Mouse (Mus musculus) erythroblast, adult 5-6 weeks (primary cell): Measurements from ENCODE around the gene Akt1. TPM values are rescaled to one million over a fixed set of nuclear protein-coding genes. Genes with fewer than 3 reads are reported as not detected.
A peak's percentile ranks its signal among the peaks of the same experiment; 100 is the strongest.

Experiments used
- ATAC-seq: replicated peaks from 2 replicates; pipeline ENCODE4 v1.8.0; 2016; ENCODE audit warnings: moderate number of reproducible peaks, mild to moderate bottlenecking, moderate TSS enrichment, inconsistent platforms; ENCODE audit not compliant: poor library complexity, low FRiP score, severe bottlenecking
- total RNA-seq, 2 experiments: library from RNA; stranded (forward) in 1 of 2; stranded (reverse) in 1 of 2; fragments of 150-400 nt in 1 of 2; fragments of 200-764, 138-1000 nt in 1 of 2; gene quantifications; 2 replicates each; pipeline versions ENCODE4 v1.2.3 to v1.2.4; 2015 to 2017; ENCODE audit warnings: low replicate concordance in 2 of 2

The Akt1 gene
- 20.9 and 30.7 TPM in 2 replicates for total RNA-seq (2015; ENCODE audit: low replicate concordance)
- total RNA-seq (2017; ENCODE audit: low replicate concordance) = 25.1 and 26.3 TPM in 2 replicates

GRCm38 (mm10) chr12:112674132-112675011 is at the start of gene Akt1:
Gene Akt1, minus strand, starts transcription at chr12:112674884.
- peak; percentile 29; the same call in 1 of the 2 replicates for ATAC-seq

GRCm38 (mm10) chr12:112724077-112724805 is 49.6 kb upstream of the Akt1 start:
- no peak for ATAC-seq

- no peak for ATAC-seq
These were observed 48.8 kb upstream of the Akt1 start for GRCm38 (mm10) chr12:112723445-112723844.

GRCm38 (mm10) chr12:112723028-112723330 is 48.3 kb upstream of the Akt1 start:
- ATAC-seq = no peak

- ATAC-seq = no peak
These were observed 47.8 kb upstream of the Akt1 start for GRCm38 (mm10) chr12:112722240-112723027.

GRCm38 (mm10) chr12:112721424-112722239 is 46.9 kb upstream of the Akt1 start:
- ATAC-seq = no peak

GRCm38 (mm10) chr12:112720890-112721423 is 46.3 kb upstream of the Akt1 start:
- no peak for ATAC-seq

GRCm38 (mm10) chr12:112720216-112720615 is 45.5 kb upstream of the Akt1 start, which contains the start of gene Cep170b:
Gene Cep170b, plus strand, starts transcription at chr12:112720455.
- no peak for ATAC-seq

- no peak for ATAC-seq
These were observed 44.3 kb upstream of the Akt1 start for GRCm38 (mm10) chr12:112718995-112719394.

GRCm38 (mm10) chr12:112717140-112717539 is 42.5 kb upstream of the Akt1 start:
- ATAC-seq = 0 out of 2 replicates have a peak, but pooled peaks have one; percentile 29

GRCm38 (mm10) chr12:112713984-112714383 is 39.3 kb upstream of the Akt1 start:
- ATAC-seq = no peak

- ATAC-seq = no peak
These were observed 32.8 kb upstream of the Akt1 start for GRCm38 (mm10) chr12:112707573-112707869.

- ATAC-seq = peak; percentile 85
These were observed 32.3 kb upstream of the Akt1 start for GRCm38 (mm10) chr12:112706704-112707572.

- no peak for ATAC-seq
These were observed 28.0 kb upstream of the Akt1 start for GRCm38 (mm10) chr12:112702374-112703320.

- ATAC-seq = no peak
These were observed 25.8 kb upstream of the Akt1 start for GRCm38 (mm10) chr12:112700522-112700921.

GRCm38 (mm10) chr12:112696806-112697425 is 22.2 kb upstream of the Akt1 start:
- no peak for ATAC-seq

GRCm38 (mm10) chr12:112694127-112694475 is 19.4 kb upstream of the Akt1 start:
- ATAC-seq = no peak
